Mouse (Mus musculus) C2C12 (cell line): Measurements from ENCODE around the gene Foxp2.

Experiments
- CEBPB ChIP-seq: IDR thresholded peaks from one replicate; pipeline ENCODE4 v1.6.1; 2011; ENCODE audit warnings: low read depth, mild to moderate bottlenecking, control low read depth, moderate library complexity
- CTCF ChIP-seq: IDR thresholded peaks from one replicate; pipeline ENCODE4 v1.5.1; 2011; ENCODE audit not compliant: control insufficient read depth, insufficient read depth, insufficient read length
- FOSL1 ChIP-seq: IDR thresholded peaks from one replicate; pipeline ENCODE4 v1.8.0; 2011; ENCODE audit warnings: mild to moderate bottlenecking, low read length; ENCODE audit not compliant: poor library complexity, insufficient read depth, severe bottlenecking
- MAX ChIP-seq: IDR thresholded peaks from one replicate; pipeline ENCODE4 v1.6.1; 2011; ENCODE audit warnings: mild to moderate bottlenecking, control low read depth
- MYOD1 ChIP-seq: IDR thresholded peaks from one replicate; pipeline ENCODE4 v1.6.1; 2011; ENCODE audit warnings: low read depth; ENCODE audit not compliant: control insufficient read depth, insufficient read length
- MYOG ChIP-seq: IDR thresholded peaks from one replicate; pipeline ENCODE4 v1.6.1; 2011; ENCODE audit not compliant: control insufficient read depth, insufficient read length; ENCODE audit errors: extremely low read depth
- USF1 ChIP-seq: IDR thresholded peaks from one replicate; pipeline ENCODE4 v1.6.1; 2011; ENCODE audit warnings: low read depth, mild to moderate bottlenecking, control low read depth, moderate library complexity

- TF ChIP-seq CTCF: no peak
- no peak for TF ChIP-seq CEBPB
- TF ChIP-seq MAX: no peak
- no peak for TF ChIP-seq MYOG
- TF ChIP-seq USF1: no peak
- no peak for TF ChIP-seq MYOD1
- no peak for TF ChIP-seq FOSL1
These were observed 384.1 kb downstream of the Foxp2 start for GRCm38 (mm10) chr6:15285213-15285612.
